Mouse (Mus musculus) skeletal muscle tissue, postnatal 0 days (tissue): ENCODE measurements around the gene Rd3l. TPM values are rescaled to one million over a fixed set of nuclear protein-coding genes. Genes with fewer than 3 reads are reported as not detected.

ENCODE experiments used
- polyA plus RNA-seq: library from polyadenylated mRNA; unstranded; fragments of >200 nt; fragmentation: Nextera tagmentation; extraction: Ambion mirVana; gene quantifications from 2 replicates; pipeline ENCODE4 v1.2.1, GENCODE M21; 2015

Gene Rd3l
- polyA plus RNA-seq = not detected in 2 replicates

GRCm38 (mm10) chr12:111980887-111981367, at the start of gene Rd3l:
Gene Rd3l, minus strand, starts transcription at chr12:111981317.

GRCm38 (mm10) chr12:111971231-111971686, 9.9 kb downstream of the Rd3l start, which contains the start of gene Tdrd9:
Gene Tdrd9, plus strand, starts transcription at chr12:111971559.

GRCm38 (mm10) chr12:111966683-111967173, 14.4 kb downstream of the Rd3l start, which contains the start of gene Atp5mpl:
Gene Atp5mpl, minus strand, starts transcription at chr12:111966977.

Other genes starting within 250 kb of the Rd3l start
- gene Klc1, start 222.5 kb downstream of the Rd3l start, polyA plus RNA-seq = 63.9 and 69.2 TPM in 2 replicates
- 2.4 and 3.7 TPM in 2 replicates for gene Xrcc3, start 167.4 kb downstream of the Rd3l start, polyA plus RNA-seq
- 65.0 and 81.3 TPM in 2 replicates for gene Zfyve21, start 167.1 kb downstream of the Rd3l start, polyA plus RNA-seq
- gene Ppp1r13b, start 73.2 kb downstream of the Rd3l start, polyA plus RNA-seq = 4.9 and 6.2 TPM in 2 replicates
- 1,687 and 2,068 TPM in 2 replicates for gene Atp5mpl, start 14.3 kb downstream of the Rd3l start, polyA plus RNA-seq
- 0.15 and 0.23 TPM in 2 replicates for gene Tdrd9, start 9.8 kb downstream of the Rd3l start, polyA plus RNA-seq
- 0.54 and 0.87 TPM in 2 replicates for gene Aspg, start 125.4 kb upstream of the Rd3l start, polyA plus RNA-seq
- gene Kif26a, start 164.9 kb upstream of the Rd3l start, polyA plus RNA-seq = 1.6 and 1.7 TPM in 2 replicates